Mouse (Mus musculus): ENCODE measurements at regions not wholly inside any gene's neighbourhood (a gene's known extent, or its start where the extent isn't known, plus 50 kb on each side); places are given as distances from the start of the nearest gene placed in this dataset.

GRCm38 (mm10) chr13:53553876-53554577 is 81.2 kb upstream of the Msx2 start:
- no peaks in the 10 kb centered on the region for H3K27me3 ChIP-seq (ENCODE audit: insufficient read depth, low read length)
- no peak overlapping the region for H3K27ac ChIP-seq (ENCODE audit: low read depth, low read length)
- no peak overlapping the region for H3K4me3 ChIP-seq (ENCODE audit: low read depth, low read length)
- TF ChIP-seq CTCF (IDR thresholded peaks at IDR 0.05; ENCODE audit: low read depth) = no peak
- H3K9ac ChIP-seq = no peak overlapping the region
- no peaks in the 10 kb centered on the region for H3K9me3 ChIP-seq (ENCODE audit: low read length)
- 7% methylated on average over 18 of the region's 18 CpGs for WGBS
- H3K4me1 ChIP-seq (ENCODE audit: insufficient read depth) = no peaks in the 10 kb centered on the region
- DNase-seq = peak; percentile 33
- H3K36me3 ChIP-seq (ENCODE audit: insufficient read depth) = no peaks in the 10 kb centered on the region
- no peak overlapping the region for H3K4me2 ChIP-seq (ENCODE audit: low read depth)
- ATAC-seq = peak; percentile 62

- no peak overlapping the region for H3K4me2 ChIP-seq (ENCODE audit: low read depth)
- H3K4me3 ChIP-seq (ENCODE audit: low read depth, low read length) = no peak overlapping the region
- DNase-seq (no peak), ATAC-seq (no peak)
- no peak overlapping the region for H3K27ac ChIP-seq (ENCODE audit: low read depth, low read length)
- H3K9me3 ChIP-seq (ENCODE audit: low read length) = no peaks in the 10 kb centered on the region
- H3K27me3 ChIP-seq (ENCODE audit: insufficient read depth, low read length) = no peaks in the 10 kb centered on the region
- H3K36me3 ChIP-seq (ENCODE audit: insufficient read depth) = no peaks in the 10 kb centered on the region
- no peaks in the 10 kb centered on the region for H3K4me1 ChIP-seq (ENCODE audit: insufficient read depth)
- TF ChIP-seq CTCF (IDR thresholded peaks at IDR 0.05; ENCODE audit: low read depth) = no peak
- 76% methylated on average over 13 of the region's 13 CpGs for WGBS
- H3K9ac ChIP-seq = no peak overlapping the region
Observed at GRCm38 (mm10) chr13:53553192-53553875, 80.5 kb upstream of the Msx2 start.

- no peak for DNase-seq
- H3K27ac ChIP-seq (ENCODE audit: low read depth, low read length) = no peak overlapping the region
- no peaks in the 10 kb centered on the region for H3K4me1 ChIP-seq (ENCODE audit: insufficient read depth)
- no peaks in the 10 kb centered on the region for H3K36me3 ChIP-seq (ENCODE audit: insufficient read depth)
- TF ChIP-seq CTCF (IDR thresholded peaks at IDR 0.05; ENCODE audit: low read depth) = no peak
- WGBS = 72% methylated on average over 11 of the region's 11 CpGs
- no peak overlapping the region for H3K4me3 ChIP-seq (ENCODE audit: low read depth, low read length)
- no peak overlapping the region for H3K9ac ChIP-seq
- H3K9me3 ChIP-seq (ENCODE audit: low read length) = no peaks in the 10 kb centered on the region
- ATAC-seq = no peak
- H3K27me3 ChIP-seq (ENCODE audit: insufficient read depth, low read length) = no peaks in the 10 kb centered on the region
- no peak overlapping the region for H3K4me2 ChIP-seq (ENCODE audit: low read depth)
Observed at GRCm38 (mm10) chr13:53548396-53548795, 75.5 kb upstream of the Msx2 start.

GRCm38 (mm10) chr13:53543291-53543690 is 70.4 kb upstream of the Msx2 start:
- TF ChIP-seq CTCF (IDR thresholded peaks at IDR 0.05; ENCODE audit: low read depth) = no peak
- WGBS = 79% methylated on average over 5 of the region's 5 CpGs
- no peak overlapping the region for H3K4me2 ChIP-seq (ENCODE audit: low read depth)
- no peaks in the 10 kb centered on the region for H3K36me3 ChIP-seq (ENCODE audit: insufficient read depth)
- no peak for ATAC-seq
- no peaks in the 10 kb centered on the region for H3K27me3 ChIP-seq (ENCODE audit: insufficient read depth, low read length)
- no peaks in the 10 kb centered on the region for H3K9me3 ChIP-seq (ENCODE audit: low read length)
- no peak overlapping the region for H3K9ac ChIP-seq
- no peak for DNase-seq
- no peaks in the 10 kb centered on the region for H3K4me1 ChIP-seq (ENCODE audit: insufficient read depth)
- no peak overlapping the region for H3K27ac ChIP-seq (ENCODE audit: low read depth, low read length)
- no peak overlapping the region for H3K4me3 ChIP-seq (ENCODE audit: low read depth, low read length)

GRCm38 (mm10) chr13:53539797-53540196 is 66.9 kb upstream of the Msx2 start:
- TF ChIP-seq CTCF (IDR thresholded peaks at IDR 0.05; ENCODE audit: low read depth) = no peak
- no peaks in the 10 kb centered on the region; the same call in 1 of the 2 replicates for H3K27me3 ChIP-seq (ENCODE audit: insufficient read depth, low read length)
- H3K4me3 ChIP-seq (ENCODE audit: low read depth, low read length) = no peak overlapping the region
- H3K27ac ChIP-seq (ENCODE audit: low read depth, low read length) = no peak overlapping the region
- H3K9me3 ChIP-seq (ENCODE audit: low read length) = no peaks in the 10 kb centered on the region
- no peak overlapping the region for H3K9ac ChIP-seq
- WGBS = 80% methylated on average over 5 of the region's 5 CpGs
- no peak overlapping the region for H3K4me2 ChIP-seq (ENCODE audit: low read depth)
- no peaks in the 10 kb centered on the region for H3K36me3 ChIP-seq (ENCODE audit: insufficient read depth)
- ATAC-seq = no peak
- H3K4me1 ChIP-seq (ENCODE audit: insufficient read depth) = no peaks in the 10 kb centered on the region
- DNase-seq = peak; percentile 28

GRCm38 (mm10) chr13:53537937-53538336 is 65.1 kb upstream of the Msx2 start:
- H3K4me2 ChIP-seq (ENCODE audit: low read depth) = no peak overlapping the region
- H3K27me3 ChIP-seq (ENCODE audit: insufficient read depth, low read length) = no peaks in the 10 kb centered on the region; the same call in 1 of the 2 replicates
- no peak overlapping the region for H3K4me3 ChIP-seq (ENCODE audit: low read depth, low read length)
- WGBS = 95% methylated on average over 6 of the region's 6 CpGs
- ATAC-seq (no peak), DNase-seq (no peak)
- no peaks in the 10 kb centered on the region for H3K4me1 ChIP-seq (ENCODE audit: insufficient read depth)
- H3K36me3 ChIP-seq (ENCODE audit: insufficient read depth) = no peaks in the 10 kb centered on the region
- no peaks in the 10 kb centered on the region for H3K9me3 ChIP-seq (ENCODE audit: low read length)
- TF ChIP-seq CTCF (IDR thresholded peaks at IDR 0.05; ENCODE audit: low read depth) = no peak
- H3K9ac ChIP-seq = no peak overlapping the region
- H3K27ac ChIP-seq (ENCODE audit: low read depth, low read length) = no peak overlapping the region

- ATAC-seq = no peak
- Histone ChIP-seq H3K4me3 (ENCODE audit: low read depth, low read length) (no peak overlapping the region), H3K27me3 (ENCODE audit: insufficient read depth, low read length) (peaks cover 3% of the 10 kb centered on the region; the same call in 1 of the 2 replicates), H3K36me3 (ENCODE audit: insufficient read depth) (no peaks in the 10 kb centered on the region), H3K4me1 (ENCODE audit: insufficient read depth) (no peaks in the 10 kb centered on the region), H3K9ac (no peak overlapping the region), H3K27ac (ENCODE audit: low read depth, low read length) (no peak overlapping the region), H3K9me3 (ENCODE audit: low read length) (no peaks in the 10 kb centered on the region), H3K4me2 (ENCODE audit: low read depth) (no peak overlapping the region)
- 26% methylated on average over 10 of the region's 10 CpGs for WGBS
- DNase-seq = no peak
- no peak for TF ChIP-seq CTCF (IDR thresholded peaks at IDR 0.05; ENCODE audit: low read depth)
Observed at GRCm38 (mm10) chr13:53535781-53536425, 63.0 kb upstream of the Msx2 start.
